Mouse (Mus musculus) erythroblast, embryonic 14.5 days (primary cell): ENCODE results near the gene Tle3.

ENCODE experiments used
- GATA1 ChIP-seq: IDR thresholded peaks from 2 replicates; pipeline ENCODE4 v1.6.1; 2012; ENCODE audit warnings: low read length, inconsistent platforms, mixed read lengths
- TAL1 ChIP-seq: IDR thresholded peaks from 3 replicates; pipeline ENCODE4 v1.6.1; 2012; ENCODE audit warnings: low read length, inconsistent platforms, mixed read lengths

GRCm38 (mm10) chr9:61375002-61375401, 2.8 kb downstream of the Tle3 start:
- TF ChIP-seq GATA1 (no peak), TAL1 (no peak)
